Comparison of ENCODE assay signal across 28 mouse cellular contexts in the genomic region with DNA sequence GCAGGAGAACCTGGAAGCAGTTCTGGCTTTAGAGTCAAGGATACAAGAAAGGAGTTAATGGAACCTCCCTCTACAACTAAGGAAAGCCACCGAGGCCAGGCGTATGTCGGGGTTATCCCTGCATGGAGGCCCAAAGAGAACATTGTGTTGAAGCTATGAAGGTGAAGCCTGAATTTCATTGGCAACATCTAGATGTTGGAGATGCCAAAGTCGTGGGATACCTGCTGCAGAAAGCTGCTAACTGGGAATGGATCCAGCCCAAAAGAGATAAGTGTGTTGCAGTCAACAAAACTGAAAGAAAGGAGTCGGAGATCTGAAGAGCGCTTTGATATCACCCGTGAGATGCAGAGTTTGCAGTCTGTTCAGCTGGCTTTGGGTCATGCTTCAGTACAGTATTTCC.
DNase-seq lines count a peak whose midpoint lies in the region; ATAC-seq and TF ChIP-seq lines count a peak whose summit lies in the region.
"Had no signal": no experiment of that assay in that cellular context is flagged by ENCODE, and none has a peak within 500 bp of the region (broad histone marks: within the 10 kb centered on the region; RNA-seq: fewer than 3 reads in every experiment).

No protein-coding gene starts in this region.

- no peaks in the 10 kb centered on the region for H3K36me3 ChIP-seq in small intestine, adult 2 months (ENCODE audit: control insufficient read depth, insufficient read depth, low read length)
- H3K36me3 ChIP-seq: G1E; heart, embryonic 12.5 days; kidney, embryonic 15.5 days; limb, embryonic 10.5 days; limb, embryonic 15.5 days; liver, embryonic 13.5 days; stomach, embryonic 15.5 days had no signal

- TF ChIP-seq POLR2A in small intestine, adult 2 months (IDR thresholded peaks at IDR 0.05; ENCODE audit: low read depth, low read length): no peak

- WGBS in small intestine, adult 2 months: 56% methylated on average over 7 of the region's 7 CpGs

- no peak overlapping the region for H3K4me3 ChIP-seq in small intestine, adult 2 months (ENCODE audit: low read depth, low read length)
- H3K4me3 ChIP-seq: erythroblast, embryonic 14.5 days; heart, adult 2 months; heart, embryonic 12.5 days; kidney, embryonic 15.5 days; limb, embryonic 10.5 days; limb, embryonic 15.5 days; liver, embryonic 13.5 days; stomach, embryonic 15.5 days had no signal

- H3K4me1 ChIP-seq in small intestine, adult 2 months (ENCODE audit: control insufficient read depth, insufficient read depth, insufficient read length, low read length): peaks cover 12% of the 10 kb centered on the region; the same call in 1 of the 2 replicates
- H3K4me1 ChIP-seq: heart, embryonic 12.5 days; kidney, embryonic 15.5 days; limb, embryonic 10.5 days; limb, embryonic 15.5 days; liver, embryonic 13.5 days; stomach, embryonic 15.5 days had no signal

- TF ChIP-seq CTCF in small intestine, adult 2 months (IDR thresholded peaks at IDR 0.05; ENCODE audit: extremely low read depth, insufficient read length, insufficient replicate concordance, low read depth, low read length): no peak

- peak overlapping the region; percentile 10 for H3K27ac ChIP-seq in small intestine, adult 2 months (ENCODE audit: insufficient read depth, low read depth, low read length)
- H3K27ac ChIP-seq: heart, adult 2 months; hindbrain, embryonic 14.5 days; kidney, embryonic 15.5 days; limb, embryonic 10.5 days; limb, embryonic 15.5 days; liver, embryonic 13.5 days; macrophage; stomach, embryonic 15.5 days had no signal

- DNase-seq in cerebellum, adult 11-12 months: peak; percentile 75
- no peak for DNase-seq in cerebellum, postnatal 4 days (ENCODE audit: low spot score in 2 of 2)
- DNase-seq in brain, adult 2 months (ENCODE audit: low read depth, low spot score): peak; percentile 92
- DNase-seq in cerebellum, adult 9-10 months: peak; percentile 87
- DNase-seq in lung, postnatal 25 days (ENCODE audit: low spot score): no peak
- DNase-seq: adrenal gland, postnatal 10 days; gastrocnemius, postnatal 25 days; heart, adult 2 months; kidney, adult 18-20 months; kidney, postnatal 25 days; liver, embryonic 13.5 days; lung, adult 18-20 months; midbrain, embryonic 14.5 days; retina, postnatal 1 day; right cerebral cortex, postnatal 14 days; thymus, postnatal 14 days had no signal

- no peak for ATAC-seq in megakaryocyte, adult 5-6 weeks (ENCODE audit: poor library complexity, severe bottlenecking)
- ATAC-seq: lung, postnatal 0 days had no signal

- H3K27me3 ChIP-seq in small intestine, adult 2 months (ENCODE audit: control insufficient read depth, insufficient read depth, low read length): no peaks in the 10 kb centered on the region
- H3K27me3 ChIP-seq: heart, embryonic 12.5 days; kidney, embryonic 15.5 days; limb, embryonic 15.5 days; liver, embryonic 13.5 days; stomach, embryonic 15.5 days had no signal

Comparison
In these comparisons a context has a peak if more than half of its experiments do, and no peak if none do; other contexts are left out.
1. DNase-seq: peak in cerebellum, adult 11-12 months (single experiment), brain, adult 2 months (single experiment) and cerebellum, adult 9-10 months (single experiment); none in cerebellum, postnatal 4 days (0 of 2) and lung, postnatal 25 days (single experiment).